Mouse (Mus musculus): ENCODE data around the gene Homer1.

- no peak for TF ChIP-seq EP300 (IDR thresholded peaks at IDR 0.05; ENCODE audit: low read depth)
- no peak for TF ChIP-seq CTCF (IDR thresholded peaks at IDR 0.05; ENCODE audit: low read depth)
Measured at GRCm38 (mm10) chr13:93305636-93306035, 6.2 kb downstream of the Homer1 start.

All from heart, postnatal 0 days (tissue).